Mouse (Mus musculus): ENCODE results near the gene Sema5a.

Gene Sema5a

DNA sequence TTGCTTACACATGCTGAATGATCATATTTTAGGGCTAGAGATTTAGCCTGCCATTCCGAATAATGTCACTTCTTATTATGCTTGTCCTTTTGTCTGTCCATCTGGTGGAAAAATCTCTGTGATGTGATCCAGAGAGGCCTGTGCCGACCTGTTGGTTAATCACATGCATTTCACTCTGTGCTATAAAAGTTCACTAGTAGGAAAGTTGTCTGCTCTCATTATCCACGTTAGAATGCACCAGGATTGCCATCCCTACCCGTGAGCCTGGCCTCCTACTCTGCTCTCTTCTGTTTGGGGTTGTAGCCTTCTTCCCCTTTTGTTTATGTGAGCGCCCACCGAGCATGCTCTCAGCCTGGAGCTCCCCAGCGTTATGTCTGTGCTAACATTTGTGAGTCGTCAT lies 108.4 kb downstream of the Sema5a start:
- DNase-seq (ENCODE audit: low read depth in 2 of 2, low spot score in 2 of 2): no peak

DNA sequence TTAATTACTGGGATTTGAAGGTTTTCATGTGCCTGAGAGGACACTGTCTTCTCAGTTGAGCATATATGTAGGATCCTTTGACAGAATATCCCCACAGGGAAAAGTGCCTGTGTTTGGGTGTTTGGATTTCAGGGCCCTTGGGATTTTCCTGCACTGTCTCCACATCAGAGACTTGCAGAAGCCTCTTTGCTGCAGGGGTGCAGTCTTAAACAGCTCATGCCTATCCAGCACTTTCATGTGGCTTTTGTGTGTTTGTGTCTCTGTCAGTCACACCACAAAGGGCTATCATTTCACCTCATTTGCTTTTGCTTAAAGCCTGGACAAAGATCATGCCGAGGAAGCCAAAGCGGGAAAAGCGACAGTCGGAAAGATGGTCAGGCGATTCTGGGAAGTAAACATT lies 108.9 kb downstream of the Sema5a start:
- no peak for DNase-seq (ENCODE audit: low read depth in 2 of 2, low spot score in 2 of 2)

DNA sequence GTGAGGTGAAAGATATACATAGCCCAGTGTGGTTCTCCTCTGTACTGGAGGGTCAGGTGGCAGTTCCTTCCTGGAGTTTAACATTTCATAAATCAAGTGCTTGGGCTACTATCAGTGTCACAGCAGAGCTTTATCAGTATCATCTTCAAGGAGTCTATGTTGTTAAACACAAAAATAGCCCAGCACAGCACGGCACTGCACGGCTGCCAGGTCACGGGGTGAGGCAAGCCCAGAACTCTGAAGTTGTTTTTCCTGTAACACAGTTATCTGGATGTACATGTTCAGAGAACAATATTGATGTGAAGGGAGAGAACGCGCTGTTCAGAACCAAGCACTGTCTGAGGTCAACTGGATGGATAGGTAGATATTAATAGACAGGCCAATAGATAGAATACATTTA lies 112.2 kb downstream of the Sema5a start:
- DNase-seq (ENCODE audit: low read depth in 2 of 2, low spot score in 2 of 2): no peak

DNA sequence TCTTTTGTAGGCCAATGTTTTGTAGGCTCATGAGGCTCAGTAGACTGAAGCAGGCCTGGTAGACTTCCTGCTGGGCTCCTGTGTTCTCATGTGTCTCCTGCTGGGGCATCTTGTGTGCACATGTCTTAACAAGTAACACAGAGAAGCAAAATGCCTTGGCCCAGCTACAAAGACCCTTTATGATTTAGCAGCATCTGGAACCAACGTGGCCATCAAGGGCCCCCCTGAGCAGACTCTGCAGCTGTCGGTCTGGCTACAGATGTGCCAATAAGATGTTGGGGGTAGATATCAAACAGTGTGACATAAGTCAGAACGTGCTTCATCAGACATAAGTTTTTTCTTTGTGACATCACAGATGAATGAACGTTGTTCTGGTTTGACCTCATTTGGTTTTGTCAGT lies 123.2 kb downstream of the Sema5a start:
- DNase-seq (ENCODE audit: low read depth in 2 of 2, low spot score in 2 of 2): no peak

DNA sequence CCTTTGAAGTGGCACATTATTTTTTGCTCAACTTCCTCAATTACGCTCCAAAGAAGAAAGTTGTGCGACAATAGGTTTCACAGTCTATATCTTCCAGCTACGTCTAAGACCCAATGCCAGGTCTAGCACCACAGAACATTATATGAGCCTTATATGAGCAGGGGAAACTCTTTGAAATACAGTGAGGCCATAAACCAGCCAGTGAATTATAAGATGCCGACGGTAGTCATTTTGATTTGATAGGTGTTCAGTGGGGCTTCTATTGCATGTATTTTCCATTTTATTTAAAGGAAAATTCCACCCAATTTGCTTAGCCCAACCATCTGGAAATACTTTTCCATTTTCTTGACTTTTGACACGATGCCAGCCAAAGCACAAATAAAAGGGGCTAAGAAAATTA lies 126.3 kb downstream of the Sema5a start:
- no peak for DNase-seq (ENCODE audit: low read depth in 2 of 2, low spot score in 2 of 2)

DNA sequence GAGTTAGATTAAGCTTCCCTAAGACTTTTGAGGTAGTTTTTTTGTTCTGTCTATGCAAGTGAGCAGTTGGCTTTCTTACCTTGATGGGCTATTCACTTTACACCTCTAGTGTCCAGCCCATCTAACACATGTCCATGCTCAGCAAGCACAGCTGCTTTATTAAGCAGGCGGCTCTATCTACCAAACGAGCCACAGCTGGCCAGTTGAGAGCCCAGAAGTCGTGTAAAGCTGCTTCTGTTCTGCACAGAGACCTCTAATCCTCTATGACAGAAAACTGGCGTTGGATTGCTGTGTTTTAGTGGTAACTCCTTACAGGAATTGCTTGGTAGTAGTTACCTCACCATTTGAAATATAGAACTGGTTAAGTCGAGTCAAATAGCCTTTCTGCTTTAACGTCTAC lies 126.8 kb downstream of the Sema5a start:
- DNase-seq (ENCODE audit: low read depth in 2 of 2, low spot score in 2 of 2): no peak

DNA sequence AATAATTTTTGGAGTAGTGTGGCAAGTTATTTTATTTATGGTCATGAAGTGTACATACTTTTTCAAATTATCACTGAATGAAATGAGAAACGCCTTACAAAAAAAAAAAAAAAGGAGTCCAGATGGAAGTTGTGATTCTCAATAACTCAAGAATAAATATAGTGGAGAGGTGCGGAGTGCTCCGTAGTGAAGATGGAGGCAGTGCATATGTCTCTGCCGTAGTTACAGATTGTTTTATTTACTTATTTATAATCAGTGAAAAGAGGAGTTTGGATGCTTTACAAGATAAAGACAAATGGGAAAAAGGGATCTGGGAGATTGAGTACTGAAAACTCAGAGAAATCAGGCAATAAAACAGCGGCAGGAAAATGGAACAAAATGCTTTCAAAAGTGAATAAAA lies 131.7 kb downstream of the Sema5a start:
- no peak for DNase-seq (ENCODE audit: low read depth in 2 of 2, low spot score in 2 of 2)

DNA sequence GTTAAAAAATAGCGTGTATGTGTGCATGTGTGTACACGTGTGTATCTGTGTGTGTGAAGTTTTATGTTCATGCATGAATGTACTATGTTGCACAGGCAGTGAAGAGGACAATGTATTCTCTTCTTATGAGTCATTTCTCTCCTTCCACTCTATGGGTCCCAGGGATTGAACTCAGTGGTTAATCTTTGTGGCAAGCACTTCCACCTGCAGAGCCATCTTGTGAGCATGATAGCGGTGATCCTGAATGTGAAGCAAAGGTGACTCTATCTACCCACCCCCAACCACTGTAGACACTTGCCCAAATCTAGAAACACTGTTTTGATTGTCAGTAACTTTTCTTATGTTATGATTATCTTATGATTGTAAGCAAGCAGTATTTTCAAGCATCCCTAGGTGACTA lies 133.2 kb downstream of the Sema5a start:
- no peak for DNase-seq (ENCODE audit: low read depth in 2 of 2, low spot score in 2 of 2)

DNA sequence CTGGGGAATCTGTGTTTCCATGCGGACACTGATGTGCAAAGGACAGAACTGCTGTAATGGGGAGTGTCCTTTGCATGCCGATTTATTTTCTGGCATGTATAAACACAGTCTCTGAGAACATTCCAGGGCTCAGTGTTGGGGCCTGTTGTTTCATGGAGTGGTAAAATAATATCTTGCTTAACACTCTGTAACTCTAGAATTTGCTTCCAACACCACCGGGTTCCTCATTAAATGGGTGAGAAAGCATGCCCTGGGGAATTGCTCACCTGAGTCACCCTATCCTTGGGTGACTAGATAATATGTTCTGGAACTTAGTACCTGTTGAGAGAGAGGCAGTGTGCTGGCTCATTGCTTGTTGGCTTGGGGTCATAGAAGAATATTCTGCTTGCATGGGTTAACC lies 135.7 kb downstream of the Sema5a start:
- no peak for DNase-seq (ENCODE audit: low read depth in 2 of 2, low spot score in 2 of 2)

DNA sequence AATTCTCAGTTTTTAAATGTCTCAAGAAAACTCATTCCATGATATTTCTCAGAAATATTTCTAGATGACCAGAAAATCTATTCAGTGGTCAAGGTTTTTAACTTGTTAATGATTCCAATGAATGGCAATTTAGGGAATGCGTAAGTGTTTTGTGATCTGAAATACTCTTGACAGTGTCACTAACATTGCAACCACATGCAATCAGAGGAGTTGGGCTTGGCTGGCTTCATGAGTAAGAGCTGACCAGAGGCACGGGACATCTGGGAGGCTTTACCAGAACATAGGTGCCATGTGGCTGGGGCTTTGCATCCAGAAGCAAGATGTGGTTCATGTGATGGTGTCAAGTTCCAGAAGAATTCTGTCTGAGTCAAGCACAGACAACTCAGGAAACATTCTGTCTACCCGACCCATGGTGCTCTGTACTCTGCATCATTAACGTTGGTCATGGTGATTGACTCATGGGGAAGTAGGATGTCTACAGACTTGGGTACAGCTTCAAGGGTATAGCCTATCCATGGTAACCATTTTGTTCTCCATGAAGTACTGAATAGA lies 138.4 kb downstream of the Sema5a start:
- no peak for DNase-seq (ENCODE audit: low read depth in 2 of 2, low spot score in 2 of 2)

DNA sequence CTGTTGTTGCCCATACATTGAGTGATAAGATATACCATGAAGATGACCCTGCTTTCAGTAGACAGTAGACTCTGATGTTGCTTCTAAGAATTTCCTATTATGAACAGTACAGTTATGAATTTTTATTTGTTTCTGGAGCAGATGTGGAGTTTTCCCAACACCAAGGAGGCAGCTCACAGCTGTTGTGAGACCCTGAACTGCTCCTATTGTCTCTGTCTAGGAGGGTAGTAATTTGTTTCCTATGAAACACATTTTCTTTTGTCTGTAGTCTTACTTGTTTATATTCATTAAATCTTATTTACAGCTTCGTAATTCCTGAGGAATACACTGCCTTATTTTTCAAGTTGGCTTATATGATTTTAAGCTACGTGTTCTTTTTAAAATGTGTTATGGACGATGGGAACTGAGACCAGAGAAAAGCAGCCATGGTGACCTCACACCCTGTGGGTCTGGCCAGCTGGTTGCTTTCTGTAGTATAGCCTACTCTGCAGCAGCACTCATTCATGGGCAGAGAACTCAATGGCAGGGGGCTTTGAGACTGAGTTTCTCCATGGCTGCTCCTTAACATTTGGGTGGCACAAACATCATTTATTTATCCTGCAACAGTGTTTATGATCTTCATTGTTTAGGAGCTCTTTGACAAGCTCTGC lies 151.8 kb downstream of the Sema5a start:
- DNase-seq (ENCODE audit: low read depth in 2 of 2, low spot score in 2 of 2): no peak

DNA sequence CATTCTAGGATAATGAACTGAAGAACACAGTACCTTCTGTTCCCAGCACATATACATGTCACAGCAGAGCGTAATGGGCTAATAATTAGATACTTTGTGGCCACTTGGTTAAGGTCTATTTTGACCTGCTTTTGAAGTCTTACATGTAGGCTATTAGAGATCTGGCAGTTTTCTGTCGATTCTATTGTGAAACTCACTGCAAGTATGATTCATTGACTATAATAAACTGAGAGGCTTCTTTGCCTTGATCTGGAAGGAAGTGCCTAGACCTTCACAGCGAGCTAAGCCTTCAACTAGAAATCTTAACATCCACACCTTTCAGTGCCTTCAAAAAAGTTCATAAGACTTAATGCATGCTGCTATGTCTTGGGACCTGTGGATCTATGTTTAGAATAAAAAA lies 152.5 kb downstream of the Sema5a start:
- no peak for DNase-seq (ENCODE audit: low read depth in 2 of 2, low spot score in 2 of 2)

DNA sequence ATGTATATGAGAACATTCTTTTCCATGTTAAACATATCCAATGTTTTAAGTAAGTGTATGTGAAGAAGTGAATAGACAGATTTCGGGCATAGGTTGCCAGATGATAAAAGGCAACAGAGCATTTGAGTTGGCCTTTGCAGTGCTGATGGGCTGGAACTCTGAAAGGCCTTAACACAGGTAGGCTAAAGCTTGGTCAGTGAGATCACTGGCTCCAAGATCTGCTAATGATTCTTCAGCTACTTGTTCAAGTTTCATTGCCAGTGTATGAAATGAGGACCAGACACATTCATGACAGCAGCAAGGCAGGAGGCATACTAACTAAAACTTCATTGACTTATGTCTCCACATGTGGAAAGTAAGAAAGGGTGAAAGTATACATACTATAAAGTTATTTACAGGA lies 154.1 kb downstream of the Sema5a start:
- DNase-seq (ENCODE audit: low read depth in 2 of 2, low spot score in 2 of 2): no peak

DNA sequence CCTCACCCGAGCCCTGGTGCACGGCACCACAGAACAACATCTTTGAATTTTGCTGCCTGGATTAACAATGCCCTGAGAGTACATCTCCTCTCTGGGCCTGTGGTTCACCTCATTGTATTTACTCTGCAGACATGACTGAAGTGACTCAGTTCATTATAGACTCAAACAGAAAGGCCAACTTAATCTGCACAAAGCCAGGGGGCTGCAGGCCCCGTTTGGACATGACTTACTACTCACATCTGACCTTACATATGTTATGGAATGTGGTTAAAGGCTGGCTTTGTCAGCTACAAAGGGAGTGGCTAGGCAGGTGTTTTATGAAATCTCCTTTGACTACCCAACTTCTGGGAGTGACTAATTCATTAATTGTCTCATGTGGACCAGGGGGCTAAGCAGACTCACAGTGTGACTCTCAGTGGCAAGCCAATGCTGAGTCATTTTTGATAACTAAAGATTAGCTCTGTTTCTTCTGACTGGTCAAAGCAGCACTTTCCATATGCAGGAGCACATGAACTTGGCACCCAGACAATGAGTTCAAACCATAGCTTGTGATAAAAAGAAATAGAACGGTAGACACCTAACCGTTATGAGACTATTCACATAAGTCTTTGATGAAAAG lies 157.4 kb downstream of the Sema5a start:
- no peak for DNase-seq (ENCODE audit: low read depth in 2 of 2, low spot score in 2 of 2)

DNA sequence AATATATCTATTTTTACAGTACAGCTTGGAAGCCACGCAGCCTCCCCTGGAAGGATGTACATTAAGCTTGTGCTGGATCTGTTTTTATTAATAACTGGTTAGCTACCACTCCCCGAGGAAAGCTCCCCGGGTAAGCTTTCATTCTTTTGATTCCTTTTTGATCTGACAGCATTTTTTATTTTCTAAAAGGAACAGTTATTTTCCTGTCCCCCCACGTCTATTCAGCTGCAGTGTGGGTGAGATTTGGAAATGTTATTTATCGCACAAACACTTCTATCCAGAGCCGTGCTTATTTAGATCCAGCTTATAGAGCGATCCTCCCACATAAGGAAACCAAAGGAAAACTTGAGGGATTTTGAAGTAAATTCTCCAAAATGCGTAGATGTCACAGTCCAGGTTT lies 158.7 kb downstream of the Sema5a start:
- DNase-seq (ENCODE audit: low read depth in 2 of 2, low spot score in 2 of 2): no peak

DNA sequence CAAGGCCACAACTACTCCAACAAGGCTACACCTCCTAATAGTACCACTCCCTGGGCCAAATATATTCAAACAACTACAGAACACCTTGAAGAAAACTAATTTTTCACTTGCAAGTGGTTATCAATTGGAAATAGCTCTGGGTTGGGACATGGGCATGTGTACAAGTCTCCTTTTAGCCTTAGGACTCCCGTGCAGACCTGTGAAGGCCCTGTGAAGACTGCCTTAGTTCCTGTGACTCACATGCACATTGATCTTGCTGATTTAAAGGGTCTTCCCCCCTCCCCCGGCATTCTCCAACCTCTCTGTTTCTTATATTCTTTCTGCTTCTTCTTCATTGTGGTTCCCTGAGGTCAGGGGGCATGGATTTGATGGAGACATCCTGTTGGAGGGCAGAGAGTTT lies 161.8 kb downstream of the Sema5a start:
- no peak for DNase-seq (ENCODE audit: low read depth in 2 of 2, low spot score in 2 of 2)

DNA sequence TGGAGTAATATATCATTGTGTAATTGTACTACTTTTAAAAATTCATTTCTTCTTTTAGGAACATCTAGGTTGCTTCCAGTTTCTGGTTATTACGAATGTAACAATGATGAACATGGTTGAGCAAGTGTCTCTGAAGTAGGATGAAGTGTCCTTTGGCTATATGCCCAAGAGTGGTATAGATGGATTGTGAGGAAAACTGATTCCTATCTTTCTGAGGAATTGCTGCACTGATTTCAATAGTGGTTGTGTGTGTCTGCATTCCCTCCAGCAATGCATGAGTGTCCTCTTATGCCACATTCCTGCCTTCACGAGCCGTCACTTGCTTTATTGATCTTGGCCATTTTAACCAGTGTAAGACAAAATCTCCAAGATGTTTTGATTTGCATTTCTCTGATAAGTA lies 163.2 kb downstream of the Sema5a start:
- DNase-seq (ENCODE audit: low read depth in 2 of 2, low spot score in 2 of 2): no peak

DNA sequence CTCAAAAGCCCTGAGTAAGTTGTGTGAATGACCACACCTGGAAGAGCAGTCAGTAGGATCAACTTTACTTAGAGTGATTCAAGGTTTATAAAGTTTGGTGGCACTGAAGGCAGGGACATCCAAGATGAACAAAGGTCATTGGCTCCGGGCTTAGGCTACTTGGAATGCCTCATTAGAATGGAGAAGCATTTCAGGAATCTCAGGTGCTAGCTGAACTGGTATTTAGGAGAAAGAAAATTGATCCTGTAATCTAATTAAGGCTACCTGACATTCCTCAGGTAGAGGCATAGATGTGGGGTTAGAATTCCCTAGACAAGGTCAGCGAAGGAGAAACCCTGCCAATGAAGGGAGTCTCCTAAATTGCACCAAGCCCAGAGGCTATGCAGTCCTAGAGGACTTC lies 171.7 kb downstream of the Sema5a start:
- no peak for DNase-seq (ENCODE audit: low read depth in 2 of 2, low spot score in 2 of 2)

DNA sequence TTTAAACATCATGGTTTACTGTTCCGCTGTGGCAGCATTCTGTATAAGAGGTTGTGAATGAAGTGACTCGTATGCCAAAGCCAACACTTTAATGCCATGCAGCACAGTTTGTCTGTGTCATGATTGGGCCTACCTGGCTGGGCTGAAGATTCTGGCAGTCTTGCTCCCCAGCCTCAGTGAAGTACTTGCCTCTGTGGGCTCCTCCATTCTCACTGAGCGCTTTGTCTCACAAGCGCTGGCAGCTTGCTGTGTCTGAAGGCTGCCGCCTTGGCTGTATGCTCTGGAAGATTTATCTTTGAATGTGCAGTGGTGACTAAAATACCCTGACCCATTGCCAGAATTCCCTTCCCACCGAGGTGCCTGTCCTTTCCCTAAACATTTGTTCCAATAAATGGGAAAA lies 178.0 kb downstream of the Sema5a start:
- no peak for DNase-seq (ENCODE audit: low read depth in 2 of 2, low spot score in 2 of 2)

DNA sequence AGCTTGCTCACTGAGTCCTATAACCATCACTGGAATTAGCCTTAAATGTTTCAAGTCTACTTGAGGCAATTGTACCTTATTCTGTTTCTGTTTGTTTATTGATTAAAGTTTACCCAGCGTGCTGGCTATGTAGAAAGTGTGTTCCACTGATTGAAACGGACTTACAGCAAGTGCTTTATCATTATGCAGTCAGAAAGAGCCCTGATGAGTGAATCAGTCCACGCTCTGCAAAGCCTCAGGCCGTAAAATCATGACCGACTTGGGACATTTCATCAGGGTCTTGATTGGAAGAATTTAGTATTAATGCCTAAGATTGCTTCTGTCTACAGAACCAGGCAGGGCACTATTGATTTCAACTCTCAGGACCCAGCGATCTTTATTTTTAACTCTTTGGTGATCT lies 178.5 kb downstream of the Sema5a start:
- no peak for DNase-seq (ENCODE audit: low read depth in 2 of 2, low spot score in 2 of 2)

DNA sequence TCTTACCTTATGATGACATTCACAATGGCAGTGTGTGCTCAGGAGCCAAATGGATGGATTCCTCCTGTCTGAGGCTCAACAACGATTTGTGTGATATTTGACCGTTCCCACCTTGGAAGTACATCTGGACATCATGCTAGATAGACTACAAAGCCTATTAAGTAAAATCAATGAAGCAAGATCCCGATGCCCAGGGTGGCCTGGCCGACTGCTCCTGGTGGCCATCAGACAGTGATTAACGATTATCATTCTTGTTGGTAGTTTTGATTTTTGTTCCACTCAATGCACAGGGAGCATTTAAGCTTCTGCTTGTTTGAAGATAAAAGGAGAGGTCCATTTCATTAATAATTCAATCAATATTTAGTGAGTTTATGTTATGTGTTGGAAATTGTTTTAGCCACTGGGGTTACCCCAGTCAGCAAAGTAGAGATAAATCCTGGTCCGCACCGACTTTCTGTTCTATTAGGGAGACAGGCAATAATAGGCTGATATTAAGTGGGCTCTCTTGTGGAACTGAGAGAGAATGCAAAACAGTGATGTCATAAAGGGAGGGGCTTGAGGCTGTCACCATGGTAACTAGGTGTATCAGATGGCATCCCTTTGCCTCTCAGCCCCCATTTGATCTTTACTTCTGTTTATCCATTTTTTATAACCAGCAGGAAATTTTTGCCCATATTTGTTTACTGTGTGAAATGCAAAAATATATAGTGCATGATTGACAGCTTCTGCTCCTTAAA lies 182.7 kb downstream of the Sema5a start:
- DNase-seq (ENCODE audit: low read depth in 2 of 2, low spot score in 2 of 2): no peak

Measured in CD8-positive naive resting alpha-beta T cell, adult 2 months (primary cell).